Mouse (Mus musculus) frontal cortex, postnatal 25 days (tissue): Measurements from ENCODE around the gene Cep170b.

Experiments
- DNase-seq, 2 experiments: peaks; one replicate each; pipeline ENCODE4 v3.0.0; 2022; ENCODE audit warnings: low spot score in 2 of 2

Gene Cep170b

GRCm38 (mm10) chr12:112763176-112763575 is 42.9 kb downstream of the Cep170b start:
- no peak for DNase-seq

- no peak for DNase-seq
Observed at GRCm38 (mm10) chr12:112764141-112764540, 43.9 kb downstream of the Cep170b start.

- no peak for DNase-seq
Observed at GRCm38 (mm10) chr12:112764991-112765390, 44.7 kb downstream of the Cep170b start.

GRCm38 (mm10) chr12:112766586-112766985 is 46.3 kb downstream of the Cep170b start:
- no peak for DNase-seq

- DNase-seq, result no peak
Observed at GRCm38 (mm10) chr12:112767036-112767890, 47.0 kb downstream of the Cep170b start.

GRCm38 (mm10) chr12:112768166-112768565 is 47.9 kb downstream of the Cep170b start:
- DNase-seq, result no peak

- no peak for DNase-seq
Observed at GRCm38 (mm10) chr12:112769031-112769430, 48.8 kb downstream of the Cep170b start.

- no peak for DNase-seq
Observed at GRCm38 (mm10) chr12:112769751-112770150, 49.5 kb downstream of the Cep170b start.

- DNase-seq, result no peak
Observed at GRCm38 (mm10) chr12:112770396-112770795, 50.1 kb downstream of the Cep170b start.

- no peak for DNase-seq
Observed at GRCm38 (mm10) chr12:112772306-112772705, 52.1 kb downstream of the Cep170b start.

- DNase-seq, result no peak
Observed at GRCm38 (mm10) chr12:112773366-112773765, 53.1 kb downstream of the Cep170b start.

GRCm38 (mm10) chr12:112774026-112774425 is 53.8 kb downstream of the Cep170b start:
- no peak for DNase-seq

- DNase-seq, result no peak
Observed at GRCm38 (mm10) chr12:112774481-112774880, 54.2 kb downstream of the Cep170b start.

GRCm38 (mm10) chr12:112791026-112791425 is 70.8 kb downstream of the Cep170b start:
- no peak for DNase-seq

GRCm38 (mm10) chr12:112793601-112794355 is 73.5 kb downstream of the Cep170b start:
- DNase-seq, result no peak

- DNase-seq, result no peak
Observed at GRCm38 (mm10) chr12:112794356-112794816, 74.1 kb downstream of the Cep170b start.

- DNase-seq, result no peak
Observed at GRCm38 (mm10) chr12:112794998-112795397, 74.7 kb downstream of the Cep170b start.

- DNase-seq, result no peak
Observed at GRCm38 (mm10) chr12:112795466-112796104, 75.3 kb downstream of the Cep170b start.
